Mouse (Mus musculus) lung, adult 2 months (tissue): ENCODE measurements around the gene Gstm4.

ENCODE experiments used
- CTCF ChIP-seq: fragments of 200-500 bp; IDR thresholded peaks from 2 replicates; pipeline ENCODE4 v1.5.1; 2011; ENCODE audit warnings: mild to moderate bottlenecking, low read length, control low read depth; ENCODE audit not compliant: insufficient read depth
- POLR2A ChIP-seq: fragments of 200-500 bp; IDR thresholded peaks from 2 replicates; pipeline ENCODE4 v1.6.1; 2011; ENCODE audit warnings: low read depth, mild to moderate bottlenecking, control low read depth, low read length, borderline replicate concordance; ENCODE audit errors: extremely low read depth

DNA sequence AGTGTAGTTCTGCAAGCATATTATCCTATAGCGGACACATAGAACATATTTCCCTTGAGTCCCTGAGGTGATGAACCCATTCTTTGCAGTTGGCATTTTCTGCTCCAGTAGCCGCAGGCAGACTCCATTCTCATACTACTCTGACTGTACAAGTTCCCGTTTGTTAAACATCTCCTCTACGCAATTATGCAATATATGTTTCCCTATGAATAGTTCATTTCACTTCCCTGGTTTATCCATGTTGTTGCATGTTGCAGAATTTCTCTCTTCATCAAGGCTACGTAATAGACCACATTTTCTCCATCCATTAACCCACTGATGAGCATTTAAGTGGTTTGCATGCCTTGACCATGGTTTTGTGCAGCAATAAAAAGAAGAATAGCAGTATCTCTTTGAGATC, 5.8 kb upstream of the Gstm4 start:
- TF ChIP-seq POLR2A (no peak), CTCF (no peak)
